Mouse (Mus musculus): ENCODE results near the gene Sec14l2. TPM values are rescaled to one million over a fixed set of nuclear protein-coding genes. Genes with fewer than 3 reads are reported as not detected.
A peak's percentile ranks its signal among the peaks of the same experiment; 100 is the strongest.
"Not testable (repeated sequence)": the region's sequence is repeated elsewhere in the genome, so short reads cannot be mapped to it uniquely, and the experiment has no call there.

Sec14l2 gene
- polyA plus RNA-seq, 1 experiment from 2014 or later: 3.0 TPM

- no peak overlapping the region for H3K9ac ChIP-seq
- ATAC-seq (ENCODE audit: borderline replicate concordance, extremely low read depth, low FRiP score, low TSS enrichment): no peak
- no peak overlapping the region for H3K27ac ChIP-seq
- H3K4me1 ChIP-seq: no peaks in the 10 kb centered on the region
- H3K36me3 ChIP-seq: peaks cover 16% of the 10 kb centered on the region; the same call in 1 of the 2 replicates
- no peak overlapping the region for H3K4me3 ChIP-seq
- no peak overlapping the region for H3K4me2 ChIP-seq
- no peaks in the 10 kb centered on the region for H3K27me3 ChIP-seq
- H3K9me3 ChIP-seq: no peaks in the 10 kb centered on the region
- 86% methylated on average over 5 of the region's 5 CpGs for WGBS
These were observed 24.9 kb upstream of the Sec14l2 start for GRCm38 (mm10) chr11:4148120-4148519.

GRCm38 (mm10) chr11:4147098-4147497 lies 23.9 kb upstream of the Sec14l2 start:
- Histone ChIP-seq H3K4me3 (no peak overlapping the region), H3K36me3 (peaks cover 26% of the 10 kb centered on the region), H3K9me3 (no peaks in the 10 kb centered on the region), H3K4me1 (0 out of 2 replicates have a peak, but pooled peaks cover 4% of the 10 kb centered on the region), H3K4me2 (no peak overlapping the region), H3K9ac (no peak overlapping the region), H3K27me3 (no peaks in the 10 kb centered on the region), H3K27ac (no peak overlapping the region)
- WGBS: 82% methylated on average over 10 of the region's 10 CpGs
- no peak for ATAC-seq (ENCODE audit: borderline replicate concordance, extremely low read depth, low FRiP score, low TSS enrichment)

GRCm38 (mm10) chr11:4146381-4146780 lies 23.2 kb upstream of the Sec14l2 start:
- H3K4me1 ChIP-seq: 0 out of 2 replicates have a peak, but pooled peaks cover 6% of the 10 kb centered on the region
- no peaks in the 10 kb centered on the region for H3K27me3 ChIP-seq
- peaks cover 33% of the 10 kb centered on the region for H3K36me3 ChIP-seq
- no peak overlapping the region for H3K4me3 ChIP-seq
- H3K4me2 ChIP-seq: no peak overlapping the region
- H3K9me3 ChIP-seq: no peaks in the 10 kb centered on the region
- 75% methylated on average over 6 of the region's 6 CpGs for WGBS
- no peak overlapping the region for H3K9ac ChIP-seq
- no peak overlapping the region; the same call in 1 of the 2 replicates for H3K27ac ChIP-seq
- ATAC-seq (ENCODE audit: borderline replicate concordance, extremely low read depth, low FRiP score, low TSS enrichment): no peak

- H3K36me3 ChIP-seq: peaks cover 57% of the 10 kb centered on the region
- 0 out of 2 replicates have a peak, but pooled peaks cover 6% of the 10 kb centered on the region for H3K4me1 ChIP-seq
- no peak overlapping the region for H3K9ac ChIP-seq
- H3K4me2 ChIP-seq: no peak overlapping the region
- H3K27me3 ChIP-seq: no peaks in the 10 kb centered on the region
- no peak overlapping the region for H3K4me3 ChIP-seq
- ATAC-seq (ENCODE audit: borderline replicate concordance, extremely low read depth, low FRiP score, low TSS enrichment): no peak
- 86% methylated on average over 21 of the region's 21 CpGs for WGBS
- no peaks in the 10 kb centered on the region for H3K9me3 ChIP-seq
- H3K27ac ChIP-seq: no peak overlapping the region
These were observed 20.3 kb upstream of the Sec14l2 start for GRCm38 (mm10) chr11:4143281-4144062.

- Histone ChIP-seq H3K36me3 (peaks cover 58% of the 10 kb centered on the region), H3K27ac (peak overlapping the region; percentile 63), H3K4me1 (0 out of 2 replicates have a peak, but pooled peaks cover 6% of the 10 kb centered on the region), H3K4me2 (no peak overlapping the region), H3K27me3 (no peaks in the 10 kb centered on the region), H3K4me3 (no peak overlapping the region), H3K9me3 (no peaks in the 10 kb centered on the region), H3K9ac (no peak overlapping the region)
- WGBS: 85% methylated on average over 4 of the region's 4 CpGs
- ATAC-seq (ENCODE audit: borderline replicate concordance, extremely low read depth, low FRiP score, low TSS enrichment): no peak
These were observed 19.1 kb upstream of the Sec14l2 start for GRCm38 (mm10) chr11:4142352-4142751.

- H3K9me3 ChIP-seq: no peaks in the 10 kb centered on the region
- no peak for ATAC-seq (ENCODE audit: borderline replicate concordance, extremely low read depth, low FRiP score, low TSS enrichment)
- peak overlapping the region; percentile 63 for H3K27ac ChIP-seq
- no peak overlapping the region for H3K9ac ChIP-seq
- no peak overlapping the region for H3K4me3 ChIP-seq
- no peaks in the 10 kb centered on the region for H3K27me3 ChIP-seq
- no peak overlapping the region for H3K4me2 ChIP-seq
- H3K36me3 ChIP-seq: peaks cover 58% of the 10 kb centered on the region
- H3K4me1 ChIP-seq: peaks cover 6% of the 10 kb centered on the region; the same call in 1 of the 2 replicates
These were observed 18.3 kb upstream of the Sec14l2 start for GRCm38 (mm10) chr11:4141505-4141904.

GRCm38 (mm10) chr11:4138964-4139363 lies 15.7 kb upstream of the Sec14l2 start:
- 68% methylated on average over 2 of the region's 2 CpGs for WGBS
- Histone ChIP-seq H3K9ac (no peak overlapping the region), H3K27ac (no peak overlapping the region), H3K4me3 (no peak overlapping the region), H3K4me2 (no peak overlapping the region), H3K9me3 (no peaks in the 10 kb centered on the region), H3K36me3 (peaks cover 54% of the 10 kb centered on the region), H3K4me1 (peaks cover 15% of the 10 kb centered on the region), H3K27me3 (no peaks in the 10 kb centered on the region)
- no peak for ATAC-seq (ENCODE audit: borderline replicate concordance, extremely low read depth, low FRiP score, low TSS enrichment)

GRCm38 (mm10) chr11:4134986-4135935 lies 12.0 kb upstream of the Sec14l2 start, which contains the start of gene Rnf215:
TSS of gene Rnf215 (plus strand) at chr11:4135202.
- no peaks in the 10 kb centered on the region for H3K9me3 ChIP-seq
- peaks cover 9% of the 10 kb centered on the region for H3K4me1 ChIP-seq
- ATAC-seq (ENCODE audit: borderline replicate concordance, extremely low read depth, low FRiP score, low TSS enrichment): peak; percentile 94
- H3K4me3 ChIP-seq: peak within 1 kb of the TSS; percentile 96
- WGBS: 2% methylated on average over 65 of the region's 66 CpGs
- H3K27me3 ChIP-seq: no peaks in the 10 kb centered on the region
- peak within 1 kb of the TSS; percentile 99 for H3K9ac ChIP-seq
- peak within 1 kb of the TSS; percentile 80 for H3K27ac ChIP-seq
- H3K36me3 ChIP-seq: peaks cover 20% of the 10 kb centered on the region
- H3K4me2 ChIP-seq: peak within 1 kb of the TSS; percentile 88

- H3K36me3 ChIP-seq: peaks cover 11% of the 10 kb centered on the region
- 47% methylated on average over 6 of the region's 6 CpGs for WGBS
- ATAC-seq (ENCODE audit: borderline replicate concordance, extremely low read depth, low FRiP score, low TSS enrichment): no peak
- no peak overlapping the region for H3K4me2 ChIP-seq
- no peak overlapping the region for H3K4me3 ChIP-seq
- no peak overlapping the region for H3K27ac ChIP-seq
- H3K9me3 ChIP-seq: no peaks in the 10 kb centered on the region
- H3K4me1 ChIP-seq: peaks cover 9% of the 10 kb centered on the region
- no peak overlapping the region for H3K9ac ChIP-seq
- H3K27me3 ChIP-seq: no peaks in the 10 kb centered on the region
These were observed 11.2 kb upstream of the Sec14l2 start for GRCm38 (mm10) chr11:4134400-4134799.

- 43% methylated on average over 3 of the region's 3 CpGs for WGBS
These were observed 10.2 kb upstream of the Sec14l2 start for GRCm38 (mm10) chr11:4133450-4133849.

GRCm38 (mm10) chr11:4128461-4128860 lies 5.2 kb upstream of the Sec14l2 start:
- WGBS: 86% methylated on average over 4 of the region's 4 CpGs
- H3K36me3 ChIP-seq; ATAC-seq (ENCODE audit: borderline replicate concordance, extremely low read depth, low FRiP score, low TSS enrichment); H3K9me3 ChIP-seq; H3K27ac ChIP-seq; H3K9ac ChIP-seq; H3K4me2 ChIP-seq; H3K4me1 ChIP-seq; H3K27me3 ChIP-seq; H3K4me3 ChIP-seq: not testable (repeated sequence)

More at GRCm38 (mm10) chr11:4133450-4133849, 10.2 kb upstream of the Sec14l2 start:
- H3K27me3 ChIP-seq: no peaks in the 10 kb centered on the region
- peaks cover 9% of the 10 kb centered on the region for H3K4me1 ChIP-seq
- no peak overlapping the region for H3K4me3 ChIP-seq
- no peak overlapping the region for H3K9ac ChIP-seq
- H3K27ac ChIP-seq: no peak overlapping the region
- no peaks in the 10 kb centered on the region for H3K9me3 ChIP-seq
- no peak overlapping the region for H3K4me2 ChIP-seq
- 0 out of 2 replicates have a peak, but pooled peaks cover 4% of the 10 kb centered on the region for H3K36me3 ChIP-seq
- no peak for ATAC-seq (ENCODE audit: borderline replicate concordance, extremely low read depth, low FRiP score, low TSS enrichment)

Measured in lung, embryonic 15.5 days (tissue).